Mouse (Mus musculus): ENCODE measurements at regions not wholly inside any gene's neighbourhood (a gene's known extent, or its start where the extent isn't known, plus 50 kb on each side); places are given as distances from the start of the nearest gene placed in this dataset.

- no peak for TF ChIP-seq CTCF (IDR thresholded peaks at IDR 0.05; ENCODE audit: low read depth)
- no peak for TF ChIP-seq EP300 (IDR thresholded peaks at IDR 0.05; ENCODE audit: low read depth)
These were observed 443.2 kb downstream of the Tmem135 start for GRCm38 (mm10) chr7:88960841-88961240.
